Mouse (Mus musculus) retina, postnatal 7 days (tissue): ENCODE measurements at regions not wholly inside any gene's neighbourhood (a gene's known extent, or its start where the extent isn't known, plus 50 kb on each side); places are given as distances from the start of the nearest gene placed in this dataset.

Source experiments
- DNase-seq: peaks from one replicate; pipeline ENCODE4 v3.0.0-alpha.2; 2012; ENCODE audit warnings: low read depth, low spot score

- DNase-seq = peak; percentile 20
Observed at GRCm38 (mm10) chr3:77993700-77994099, 1292.6 kb downstream of the Rapgef2 start.

- no peak for DNase-seq
Observed at GRCm38 (mm10) chr3:77944801-77945200, 1341.5 kb downstream of the Rapgef2 start.

DNA sequence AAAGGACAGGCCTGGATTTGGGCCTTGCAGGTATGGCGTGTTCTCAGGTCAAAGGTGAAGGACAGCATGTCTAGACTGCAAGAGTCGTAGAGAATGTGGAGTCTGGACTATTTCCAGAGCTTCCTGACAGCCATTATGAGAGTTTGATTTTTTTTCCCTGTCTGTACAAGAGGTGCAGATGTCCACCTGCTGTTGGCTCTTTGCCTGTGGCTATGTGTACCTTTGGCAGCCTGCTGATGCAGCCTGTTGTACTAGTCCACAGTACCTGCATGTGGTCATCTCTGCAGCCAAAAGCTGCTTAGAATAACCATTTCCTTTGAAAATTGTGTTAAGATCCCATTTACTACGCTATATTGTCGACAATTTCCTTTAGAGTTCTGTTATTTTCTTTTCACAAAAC is 1389.1 kb downstream of the Rapgef2 start:
- DNase-seq = no peak

GRCm38 (mm10) chr3:77887634-77888033 is 1398.7 kb downstream of the Rapgef2 start:
- no peak for DNase-seq

- DNase-seq = no peak
Observed at GRCm38 (mm10) chr3:77848717-77849241, 1437.5 kb downstream of the Rapgef2 start.

- no peak for DNase-seq
Observed at GRCm38 (mm10) chr3:77832230-77832805, 1454.0 kb downstream of the Rapgef2 start.

GRCm38 (mm10) chr3:77831760-77832159 is 1454.6 kb downstream of the Rapgef2 start:
- no peak for DNase-seq

DNA sequence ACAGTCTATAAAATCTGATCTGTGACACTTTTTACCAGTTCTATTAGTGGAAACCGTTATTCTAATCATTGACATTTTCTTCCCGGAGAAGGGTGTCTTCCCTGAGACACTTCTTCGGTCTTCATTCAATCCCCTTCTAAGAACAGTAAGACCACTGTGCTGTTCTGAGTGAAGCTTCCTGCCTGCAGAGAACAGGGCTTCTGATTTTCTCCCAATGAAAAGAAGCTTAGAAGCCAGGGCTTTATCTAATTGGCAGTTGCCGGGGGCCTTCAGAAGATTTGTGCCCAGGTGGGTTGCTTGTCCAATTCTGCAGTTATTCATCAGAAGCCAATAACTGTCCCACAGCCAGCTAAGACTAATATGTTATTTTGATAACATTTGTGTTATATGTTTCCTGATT is 1455.1 kb downstream of the Rapgef2 start:
- no peak for DNase-seq

DNA sequence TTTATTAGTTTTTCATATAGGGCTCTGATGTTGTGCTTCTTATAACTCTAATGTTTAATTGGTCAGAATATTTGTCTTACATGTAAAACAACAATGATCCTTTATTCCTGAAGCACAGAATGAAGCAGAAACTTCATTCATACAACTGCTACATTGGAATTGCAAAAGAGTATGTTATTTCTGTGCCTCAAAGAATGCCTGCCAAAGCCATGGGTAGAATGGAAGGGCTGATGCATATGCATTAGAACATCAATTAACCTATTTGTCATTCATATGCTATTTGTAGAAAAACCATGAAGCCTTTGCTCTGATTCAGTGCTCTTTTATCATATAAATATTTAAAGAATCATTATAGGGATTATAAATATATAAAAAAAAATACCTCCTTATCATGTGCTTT is 1456.1 kb downstream of the Rapgef2 start:
- no peak for DNase-seq

GRCm38 (mm10) chr3:77800776-77801175 is 1485.5 kb downstream of the Rapgef2 start:
- DNase-seq = no peak

GRCm38 (mm10) chr3:77781783-77782182 is 1504.5 kb downstream of the Rapgef2 start:
- DNase-seq = no peak

- no peak for DNase-seq
Observed at GRCm38 (mm10) chr3:77781332-77781731, 1505.0 kb downstream of the Rapgef2 start.

GRCm38 (mm10) chr3:77758840-77759361 is 1527.4 kb downstream of the Rapgef2 start:
- no peak for DNase-seq

DNA sequence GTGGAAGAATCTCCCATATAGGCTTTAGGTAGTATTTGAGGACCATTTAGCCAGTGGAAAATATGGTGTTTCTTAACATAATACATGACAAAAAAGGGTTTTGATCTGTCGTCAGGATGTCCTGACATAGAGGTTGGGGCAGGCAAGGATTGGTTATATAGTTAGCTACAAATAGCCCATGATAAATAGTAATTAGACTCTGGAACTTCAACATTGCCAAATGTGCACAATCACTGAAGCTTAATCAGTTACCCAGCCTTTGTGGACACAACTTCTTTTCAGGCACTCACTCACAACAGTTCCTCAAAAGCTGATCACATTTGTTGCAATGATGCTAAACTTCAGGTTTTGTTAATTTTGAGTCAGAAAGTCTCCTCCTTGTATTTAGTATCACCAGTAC is 1528.0 kb downstream of the Rapgef2 start:
- no peak for DNase-seq

- DNase-seq = no peak
Observed at GRCm38 (mm10) chr3:77742146-77742545, 1544.2 kb downstream of the Rapgef2 start.

- DNase-seq = no peak
Observed at GRCm38 (mm10) chr3:77717840-77718239, 1568.5 kb downstream of the Rapgef2 start.

DNA sequence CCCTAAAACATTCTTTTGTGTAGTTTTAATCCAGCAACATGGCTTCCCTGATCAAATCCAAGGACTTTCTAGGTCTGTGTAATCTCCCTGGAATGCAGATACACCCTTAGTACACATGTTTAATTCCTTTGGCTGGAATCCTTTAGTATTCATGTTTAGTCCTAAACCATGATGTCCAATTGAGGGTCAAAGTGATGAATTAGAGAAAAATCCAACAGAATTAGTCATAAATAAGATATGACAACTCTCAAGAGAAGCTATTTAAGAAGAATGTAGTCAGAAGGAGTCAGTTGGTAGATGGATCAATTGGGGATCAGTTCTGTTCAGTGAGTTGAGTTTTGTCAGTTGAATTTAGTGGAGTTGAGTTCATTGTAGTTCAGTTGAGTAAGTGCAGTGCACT is 1590.7 kb downstream of the Rapgef2 start:
- no peak for DNase-seq

DNA sequence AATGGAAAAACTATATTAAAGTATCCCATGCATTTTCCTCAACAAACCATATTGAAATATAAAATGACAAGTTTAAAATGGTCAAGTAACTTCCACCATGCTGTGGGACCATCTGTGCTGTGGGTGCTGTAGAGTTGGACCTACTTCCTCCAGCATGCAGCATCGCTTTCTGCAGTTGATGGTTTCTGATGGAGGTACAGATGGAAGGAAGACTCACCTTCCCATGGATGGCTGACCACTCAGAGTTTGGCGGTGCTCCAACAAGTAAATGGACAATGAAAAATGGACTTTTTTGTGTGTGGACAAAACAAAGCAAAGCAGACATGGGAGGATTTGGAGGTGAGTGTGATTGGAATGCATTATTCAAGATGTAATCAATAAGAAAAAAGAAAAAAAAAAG is 1592.3 kb downstream of the Fstl5 start:
- no peak for DNase-seq

DNA sequence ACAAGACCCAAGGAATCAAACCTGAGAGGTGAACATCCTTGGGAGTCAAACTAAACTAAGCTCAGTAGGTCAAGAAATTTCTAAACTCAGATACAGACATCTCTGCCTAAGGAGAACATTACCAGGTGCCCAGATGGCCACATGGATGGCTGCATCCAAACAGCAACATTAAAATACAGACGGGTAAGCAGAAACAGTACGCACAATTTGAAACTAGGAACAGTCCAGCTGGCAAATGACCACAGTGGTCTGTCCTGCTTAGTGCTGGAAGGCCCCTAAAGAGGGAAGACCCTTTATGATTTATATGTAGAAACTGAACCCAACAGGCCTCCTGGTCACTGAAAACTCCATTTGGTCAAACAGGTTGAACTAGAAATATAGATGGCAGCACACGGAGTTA is 1579.8 kb downstream of the Fstl5 start:
- no peak for DNase-seq
